Mouse (Mus musculus): Measurements from ENCODE around the gene 1700025G04Rik. TPM values are rescaled to one million over a fixed set of nuclear protein-coding genes. Genes with fewer than 3 reads are reported as not detected.
A peak's percentile ranks its signal among the peaks of the same experiment; 100 is the strongest.

The 1700025G04Rik gene
- polyA plus RNA-seq, 1 experiment from 2014 or later = 8.5 TPM

DNA sequence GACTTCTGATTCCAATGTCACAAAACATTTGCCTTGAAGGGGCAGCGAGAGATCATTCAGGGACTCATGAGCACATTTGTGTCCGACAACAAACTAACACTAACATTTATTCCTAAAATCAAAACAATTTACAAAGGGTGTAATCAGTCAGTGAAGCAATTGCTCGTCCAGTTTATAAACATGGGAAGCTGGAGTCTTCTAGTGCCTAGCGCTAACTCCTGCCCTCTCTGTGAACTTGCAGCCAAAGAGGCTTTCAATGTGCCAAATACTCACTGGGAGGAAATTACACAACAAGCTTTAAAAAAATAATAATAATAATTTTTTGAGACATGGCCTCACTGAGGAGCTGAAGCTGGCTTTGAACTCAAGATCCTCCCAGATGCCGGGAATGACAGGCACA is 57.8 kb downstream of the 1700025G04Rik start:
- H3K36me3 ChIP-seq (ENCODE audit: inconsistent target) = no peaks in the 10 kb centered on the region
- 99% methylated on average over 5 of the region's 5 CpGs for WGBS (ENCODE audit: missing documents)
- no peak overlapping the region for H3K4me3 ChIP-seq (ENCODE audit: inconsistent target)
- H3K79me2 ChIP-seq (ENCODE audit: inconsistent target) = no peaks in the 10 kb centered on the region
- no peak overlapping the region for H3K27ac ChIP-seq

DNA sequence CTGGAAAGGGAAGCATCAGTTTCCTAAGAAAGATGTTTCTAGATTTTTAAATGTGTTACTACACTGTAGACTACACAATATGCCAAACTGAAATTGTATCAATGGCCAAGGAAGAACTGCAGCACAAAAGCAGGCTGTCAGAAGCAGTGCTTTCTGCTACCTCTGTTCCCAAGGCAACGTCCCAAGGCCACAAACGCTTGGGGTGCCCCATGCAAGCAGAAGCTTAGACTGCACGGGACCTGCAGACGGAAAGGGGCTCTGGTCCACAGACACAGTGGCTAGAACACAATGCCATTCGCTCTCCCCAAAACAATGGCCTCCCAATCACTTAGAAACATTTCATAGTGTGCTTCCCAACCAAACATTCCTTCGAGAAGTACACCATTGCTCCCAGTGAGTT is 59.4 kb downstream of the 1700025G04Rik start:
- WGBS (ENCODE audit: missing documents) = 89% methylated on average over 5 of the region's 6 CpGs
- Histone ChIP-seq H3K79me2 (ENCODE audit: inconsistent target) (no peaks in the 10 kb centered on the region), H3K4me3 (ENCODE audit: inconsistent target) (no peak overlapping the region), H3K36me3 (ENCODE audit: inconsistent target) (no peaks in the 10 kb centered on the region), H3K27ac (no peak overlapping the region)

DNA sequence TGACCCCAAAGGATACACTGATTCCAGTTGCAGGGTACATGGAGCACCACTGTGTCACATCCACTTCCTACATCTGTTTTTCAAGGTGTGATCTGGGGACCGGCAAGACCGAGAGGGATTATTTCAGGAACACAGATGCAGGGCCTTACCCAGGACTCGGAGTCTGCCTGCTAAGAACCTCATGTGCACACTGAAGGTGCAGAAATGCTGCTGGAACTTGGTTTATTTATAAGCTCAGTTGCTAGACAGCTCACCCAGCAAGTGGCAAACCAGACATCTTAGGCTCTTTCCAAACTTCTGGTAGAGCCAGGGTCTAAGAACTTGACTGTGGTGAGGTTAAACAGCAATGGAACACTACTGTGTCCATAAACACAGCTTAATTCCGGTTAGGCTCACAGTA is 61.2 kb downstream of the 1700025G04Rik start:
- whole genome bisulfite sequencing (ENCODE audit: missing documents) = 99% methylated on average over 4 of the region's 4 CpGs
- no peak overlapping the region for H3K4me3 ChIP-seq (ENCODE audit: inconsistent target)
- no peaks in the 10 kb centered on the region for H3K36me3 ChIP-seq (ENCODE audit: inconsistent target)
- no peaks in the 10 kb centered on the region for H3K79me2 ChIP-seq (ENCODE audit: inconsistent target)
- no peak overlapping the region for H3K27ac ChIP-seq

DNA sequence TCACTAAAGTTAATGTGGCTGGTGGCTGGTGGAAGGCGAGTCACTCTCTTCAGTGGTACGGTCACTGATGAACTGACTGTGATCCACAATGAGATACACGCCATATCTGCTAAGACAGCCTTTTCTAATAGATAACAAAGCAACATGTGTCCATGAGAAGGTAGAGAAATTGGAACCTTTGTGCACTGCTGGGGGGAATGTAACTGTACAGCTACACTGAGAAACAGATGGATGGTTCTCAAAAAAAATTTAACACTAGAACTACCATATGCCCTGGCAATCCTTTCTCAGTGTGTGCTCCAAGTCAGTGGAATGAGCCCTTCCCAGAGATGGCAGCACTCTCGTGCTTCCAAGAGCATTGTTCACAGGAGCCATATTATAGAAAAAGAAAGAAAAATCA is 63.2 kb downstream of the 1700025G04Rik start:
- Histone ChIP-seq H3K79me2 (ENCODE audit: inconsistent target) (no peaks in the 10 kb centered on the region), H3K36me3 (ENCODE audit: inconsistent target) (no peaks in the 10 kb centered on the region), H3K27ac (no peak overlapping the region), H3K4me3 (ENCODE audit: inconsistent target) (no peak overlapping the region)
- 97% methylated on average over 4 of the region's 4 CpGs for WGBS (ENCODE audit: missing documents)

GRCm38 (mm10) chr1:152025308-152025707 is 64.6 kb downstream of the 1700025G04Rik start:
- 78% methylated on average over 4 of the region's 4 CpGs for WGBS (ENCODE audit: missing documents)
- no peak overlapping the region for H3K4me3 ChIP-seq (ENCODE audit: inconsistent target)
- H3K36me3 ChIP-seq (ENCODE audit: inconsistent target) = no peaks in the 10 kb centered on the region
- no peaks in the 10 kb centered on the region for H3K79me2 ChIP-seq (ENCODE audit: inconsistent target)
- no peak overlapping the region for H3K27ac ChIP-seq

GRCm38 (mm10) chr1:152024019-152024787 is 65.7 kb downstream of the 1700025G04Rik start:
- Histone ChIP-seq H3K36me3 (ENCODE audit: inconsistent target) (no peaks in the 10 kb centered on the region), H3K27ac (no peak overlapping the region), H3K4me3 (ENCODE audit: inconsistent target) (no peak overlapping the region), H3K79me2 (ENCODE audit: inconsistent target) (no peaks in the 10 kb centered on the region)
- 93% methylated on average over 15 of the region's 18 CpGs for WGBS (ENCODE audit: missing documents)

GRCm38 (mm10) chr1:152020812-152021211 is 69.1 kb downstream of the 1700025G04Rik start:
- WGBS (ENCODE audit: missing documents) = 29% methylated on average over 6 of the region's 6 CpGs
- H3K79me2 ChIP-seq (ENCODE audit: inconsistent target) = no peaks in the 10 kb centered on the region
- H3K4me3 ChIP-seq (ENCODE audit: inconsistent target) = no peak overlapping the region
- H3K27ac ChIP-seq = peak overlapping the region; percentile 33
- no peaks in the 10 kb centered on the region for H3K36me3 ChIP-seq (ENCODE audit: inconsistent target)

GRCm38 (mm10) chr1:152020070-152020469 is 69.9 kb downstream of the 1700025G04Rik start:
- no peaks in the 10 kb centered on the region for H3K79me2 ChIP-seq (ENCODE audit: inconsistent target)
- H3K36me3 ChIP-seq (ENCODE audit: inconsistent target) = no peaks in the 10 kb centered on the region
- no peak overlapping the region for H3K4me3 ChIP-seq (ENCODE audit: inconsistent target)
- peak overlapping the region; percentile 52 for H3K27ac ChIP-seq
- 35% methylated on average over 5 of the region's 5 CpGs for WGBS (ENCODE audit: missing documents)

- no peaks in the 10 kb centered on the region for H3K36me3 ChIP-seq (ENCODE audit: inconsistent target)
- H3K4me3 ChIP-seq (ENCODE audit: inconsistent target) = peak overlapping the region; percentile 3; the same call in 1 of the 2 replicates
- 5% methylated on average over 5 of the region's 5 CpGs for WGBS (ENCODE audit: missing documents)
- H3K27ac ChIP-seq = peak overlapping the region; percentile 52
- H3K79me2 ChIP-seq (ENCODE audit: inconsistent target) = no peaks in the 10 kb centered on the region
These were observed 70.7 kb downstream of the 1700025G04Rik start for GRCm38 (mm10) chr1:152019196-152019595.

GRCm38 (mm10) chr1:152018322-152018721 is 71.6 kb downstream of the 1700025G04Rik start:
- 85% methylated on average over 3 of the region's 3 CpGs for WGBS (ENCODE audit: missing documents)

DNA sequence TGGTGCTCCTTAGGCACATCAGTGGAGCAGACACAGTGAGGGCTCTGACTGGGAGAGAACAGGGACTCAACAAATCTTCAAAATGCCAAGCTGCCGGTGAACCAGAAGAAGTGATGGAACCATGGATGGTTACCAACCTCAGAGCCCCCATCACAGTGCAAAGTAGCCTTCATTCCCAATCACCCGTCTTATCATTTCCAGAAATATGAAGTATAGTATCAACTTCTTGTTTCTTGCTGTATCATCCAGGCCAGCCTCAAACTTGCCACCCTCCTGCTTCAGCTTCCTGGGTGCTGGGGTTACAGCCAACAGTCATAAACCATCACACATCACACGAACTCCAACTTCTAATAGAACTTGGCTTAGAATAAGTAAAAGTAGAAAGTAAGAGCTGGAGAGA is 73.3 kb downstream of the 1700025G04Rik start:
- Histone ChIP-seq H3K27ac (no peak overlapping the region), H3K79me2 (ENCODE audit: inconsistent target) (no peaks in the 10 kb centered on the region), H3K4me3 (ENCODE audit: inconsistent target) (no peak overlapping the region), H3K36me3 (ENCODE audit: inconsistent target) (no peaks in the 10 kb centered on the region)
- 77% methylated on average over 3 of the region's 3 CpGs for WGBS (ENCODE audit: missing documents)

More at GRCm38 (mm10) chr1:152018322-152018721, 71.6 kb downstream of the 1700025G04Rik start:
- H3K79me2 ChIP-seq (ENCODE audit: inconsistent target) = no peaks in the 10 kb centered on the region
- H3K36me3 ChIP-seq (ENCODE audit: inconsistent target) = no peaks in the 10 kb centered on the region
- H3K27ac ChIP-seq = no peak overlapping the region; the same call in 1 of the 2 replicates
- H3K4me3 ChIP-seq (ENCODE audit: inconsistent target) = no peak overlapping the region

DNA sequence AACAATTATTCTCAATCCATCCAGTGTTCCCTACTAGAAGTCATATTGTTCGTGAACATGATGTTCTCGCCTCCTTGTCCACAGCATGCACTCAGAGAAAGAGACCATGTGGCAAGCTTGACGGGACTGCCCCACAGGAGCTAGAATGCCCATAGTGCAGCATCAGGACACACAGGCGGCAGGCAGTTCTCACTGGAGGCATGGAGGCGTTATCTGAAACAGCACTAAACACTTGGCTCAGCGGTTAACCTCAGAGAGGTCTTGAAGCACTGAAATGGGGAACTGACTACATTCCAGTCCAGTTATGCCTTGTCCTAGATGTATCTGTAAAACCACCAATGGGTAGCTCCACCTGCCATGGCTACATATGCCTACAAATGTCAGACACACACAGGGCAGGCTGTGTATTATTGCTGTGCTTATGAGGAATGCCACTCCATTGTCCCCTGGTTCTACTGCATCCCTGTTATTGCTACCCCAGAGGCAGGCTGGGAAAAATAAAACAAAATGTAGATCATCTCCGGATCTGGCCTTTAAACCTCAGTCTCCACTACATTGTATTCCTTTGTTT is 74.3 kb downstream of the 1700025G04Rik start:
- WGBS (ENCODE audit: missing documents) = 5% methylated on average over 7 of the region's 7 CpGs
- H3K36me3 ChIP-seq (ENCODE audit: inconsistent target) = no peaks in the 10 kb centered on the region
- H3K79me2 ChIP-seq (ENCODE audit: inconsistent target) = no peaks in the 10 kb centered on the region
- H3K4me3 ChIP-seq (ENCODE audit: inconsistent target) = no peak overlapping the region
- no peak overlapping the region for H3K27ac ChIP-seq

DNA sequence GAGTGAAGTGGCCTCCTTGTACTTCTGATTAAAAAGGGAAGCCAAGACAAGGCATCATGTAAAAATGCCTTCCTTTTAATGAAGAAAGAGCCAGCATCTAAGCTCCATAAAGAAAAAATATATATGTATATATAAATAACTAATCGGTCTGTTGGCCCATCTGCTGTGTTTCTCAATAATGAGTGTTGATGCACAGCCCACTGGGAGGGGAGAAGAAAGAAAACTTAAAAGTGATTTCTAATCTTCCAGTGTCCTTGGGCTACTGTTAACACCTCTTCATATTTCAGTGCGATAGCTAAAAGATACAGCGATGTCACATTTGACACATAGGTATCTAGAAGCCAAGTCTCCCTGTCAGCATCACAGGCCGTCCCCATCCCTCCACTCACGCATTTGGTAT is 78.2 kb downstream of the 1700025G04Rik start:
- no peak overlapping the region for H3K4me3 ChIP-seq (ENCODE audit: inconsistent target)
- H3K79me2 ChIP-seq (ENCODE audit: inconsistent target) = no peaks in the 10 kb centered on the region
- 90% methylated on average over 5 of the region's 5 CpGs for WGBS (ENCODE audit: missing documents)
- H3K36me3 ChIP-seq (ENCODE audit: inconsistent target) = no peaks in the 10 kb centered on the region
- H3K27ac ChIP-seq = no peak overlapping the region

GRCm38 (mm10) chr1:152010251-152010980 is 79.5 kb downstream of the 1700025G04Rik start:
- 95% methylated on average over 13 of the region's 13 CpGs for WGBS (ENCODE audit: missing documents)
- Histone ChIP-seq H3K79me2 (ENCODE audit: inconsistent target) (no peaks in the 10 kb centered on the region), H3K4me3 (ENCODE audit: inconsistent target) (no peak overlapping the region), H3K27ac (no peak overlapping the region), H3K36me3 (ENCODE audit: inconsistent target) (no peaks in the 10 kb centered on the region)

DNA sequence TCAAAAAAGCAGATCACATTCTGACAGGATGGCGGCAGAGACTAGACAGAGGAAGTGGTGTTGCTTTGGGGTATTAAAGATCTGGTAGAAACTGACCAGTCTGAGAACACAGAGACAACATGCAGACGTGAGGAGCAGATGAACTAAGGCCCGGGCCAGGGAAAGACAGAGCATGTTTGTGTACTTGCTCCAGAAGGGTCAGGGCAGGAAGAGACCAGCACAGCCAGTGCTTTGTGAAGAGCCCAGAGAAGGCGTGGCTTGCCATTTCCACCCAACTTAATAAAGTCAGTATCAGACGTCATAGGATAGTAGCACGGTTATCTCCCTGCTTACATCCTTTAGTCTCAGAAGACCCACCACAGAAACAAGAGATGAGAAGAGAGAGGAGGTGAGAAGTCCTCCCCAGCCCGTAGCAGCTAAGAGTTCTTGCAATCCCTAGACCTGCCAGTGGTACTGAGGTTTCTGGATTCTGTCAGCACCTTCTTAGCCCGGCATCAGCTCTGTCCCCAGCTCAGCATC is 81.4 kb downstream of the 1700025G04Rik start:
- Histone ChIP-seq H3K27ac (no peak overlapping the region), H3K36me3 (ENCODE audit: inconsistent target) (no peaks in the 10 kb centered on the region), H3K4me3 (ENCODE audit: inconsistent target) (no peak overlapping the region), H3K79me2 (ENCODE audit: inconsistent target) (no peaks in the 10 kb centered on the region)
- 69% methylated on average over 8 of the region's 8 CpGs for WGBS (ENCODE audit: missing documents)

Data from macrophage (primary cell).